Mouse (Mus musculus) cerebellum, postnatal 25 days (tissue): ENCODE results near the gene Pla2g2c.

Experiments
- DNase-seq, 2 experiments: peaks; one replicate each; pipeline ENCODE4 v3.0.0; 2021; ENCODE audit warnings: mixed read lengths in 2 of 2

Pla2g2c gene

DNA sequence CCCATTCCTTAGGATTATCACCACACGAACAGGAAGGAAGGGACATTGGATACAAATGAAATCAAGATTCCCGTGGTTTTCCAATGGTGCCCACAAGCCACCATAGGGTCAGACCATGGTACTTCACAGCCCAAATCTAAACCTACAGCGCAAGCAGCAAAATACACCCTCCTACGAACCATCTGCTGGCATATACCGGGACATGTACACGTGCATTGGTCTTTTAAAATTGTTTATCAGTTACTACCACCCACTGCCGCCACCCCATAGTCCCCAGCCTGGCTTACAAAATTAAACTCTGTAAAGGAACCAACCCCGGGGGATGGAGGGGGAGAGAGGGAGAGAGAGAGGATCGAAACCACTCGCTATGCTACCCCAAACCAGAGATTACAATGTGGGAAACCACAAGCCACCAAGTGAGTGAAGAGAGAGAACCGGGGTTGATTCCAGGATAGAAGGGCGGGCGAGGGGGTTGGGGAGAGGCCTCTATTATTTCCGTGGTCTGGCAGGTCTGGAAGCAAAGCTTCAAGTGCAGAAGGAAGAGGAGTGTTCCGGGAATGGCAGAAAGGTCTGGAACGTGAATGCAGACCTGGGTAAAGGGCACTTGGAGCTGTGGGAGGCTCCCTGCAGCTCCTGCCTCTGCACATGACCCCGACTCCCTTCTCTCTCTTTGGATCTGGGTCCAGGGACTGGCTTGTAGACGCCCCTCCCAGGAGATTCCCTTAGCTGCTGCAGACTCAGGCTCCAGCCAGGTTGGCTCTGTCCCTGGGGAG is at the start of gene Pla2g2c:
Gene Pla2g2c, plus strand, starts transcription at position 439 of the 773 bp plus-strand sequence.
- DNase-seq: no peak

DNA sequence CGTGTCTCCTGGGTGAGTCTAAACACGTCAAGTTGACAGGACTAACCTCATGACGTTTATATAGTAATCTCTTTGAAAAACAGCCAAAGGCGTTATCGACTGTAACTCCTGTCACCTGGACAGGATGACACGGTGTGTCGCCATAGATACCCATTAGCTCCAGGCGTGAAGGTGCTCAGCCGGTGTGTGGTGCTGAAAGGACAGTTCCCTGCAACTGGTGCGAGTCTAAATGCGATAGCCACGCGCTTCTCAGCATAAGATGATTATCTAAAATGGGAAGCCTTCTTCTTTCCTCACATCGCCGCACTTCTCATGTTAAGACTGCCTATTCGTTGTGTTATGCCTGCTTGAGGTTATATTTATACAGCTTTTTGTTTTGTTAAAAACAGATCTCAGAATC is 48.1 kb upstream of the Pla2g2c start:
- no peak for DNase-seq

DNA sequence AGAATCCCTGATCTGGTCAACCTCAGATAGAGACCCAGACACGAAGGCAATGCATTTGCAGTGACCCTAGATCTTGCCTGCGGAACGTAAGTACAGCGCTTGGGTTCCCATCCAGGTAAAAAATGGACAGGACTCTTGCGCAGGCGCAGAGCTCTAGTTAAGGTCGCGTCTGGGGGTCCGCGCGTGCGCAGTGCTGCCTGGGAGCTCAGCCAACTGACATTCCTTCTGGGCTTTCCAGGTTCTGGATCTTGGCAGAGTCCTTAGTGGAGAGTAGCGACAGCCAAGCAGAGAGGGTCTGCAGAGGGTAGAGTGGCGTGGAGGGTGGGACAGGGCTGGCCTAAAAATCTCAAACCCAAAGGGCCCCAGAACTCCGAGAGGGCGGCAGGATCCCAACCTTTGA is 47.0 kb upstream of the Pla2g2c start:
- peak; percentile 90 to 93 for DNase-seq

DNA sequence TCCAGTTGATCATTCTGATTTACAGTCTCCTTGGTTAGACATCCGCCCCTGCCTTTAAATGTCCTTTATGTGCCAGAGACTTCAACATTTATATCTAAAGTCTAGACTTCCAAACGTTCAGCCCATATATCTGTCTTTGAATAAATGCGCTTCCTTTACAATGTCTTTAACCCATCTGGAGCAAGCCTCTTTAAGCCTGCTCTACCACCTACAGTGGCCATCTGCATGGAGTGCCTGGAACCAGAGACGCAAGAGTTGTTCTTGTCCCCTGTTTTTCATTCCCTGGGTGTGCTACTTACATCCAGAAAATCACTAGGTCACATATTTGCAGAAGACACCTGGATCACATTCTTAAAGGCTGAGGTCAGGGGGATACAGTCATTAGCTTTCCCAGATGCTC is 44.5 kb upstream of the Pla2g2c start:
- DNase-seq: no peak

DNA sequence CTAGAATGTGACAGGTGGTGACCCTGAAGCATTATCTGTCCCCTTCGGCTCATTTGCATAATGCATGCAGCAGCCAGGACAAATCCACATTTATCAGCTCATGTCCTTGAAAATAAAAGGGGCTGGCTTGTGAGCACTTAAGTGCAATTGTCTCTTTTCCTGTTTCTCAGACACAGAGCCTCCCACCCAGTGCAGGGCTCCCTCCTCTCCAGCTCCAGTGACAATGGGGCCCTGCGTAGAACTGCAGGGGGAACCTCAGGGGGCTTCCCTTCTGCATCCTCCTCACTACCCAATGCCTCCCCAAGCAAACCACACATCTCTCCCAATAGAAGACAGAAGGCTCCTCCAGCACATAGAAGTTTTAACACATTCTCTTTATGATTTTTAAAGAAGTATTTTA is 41.8 kb upstream of the Pla2g2c start:
- no peak for DNase-seq

DNA sequence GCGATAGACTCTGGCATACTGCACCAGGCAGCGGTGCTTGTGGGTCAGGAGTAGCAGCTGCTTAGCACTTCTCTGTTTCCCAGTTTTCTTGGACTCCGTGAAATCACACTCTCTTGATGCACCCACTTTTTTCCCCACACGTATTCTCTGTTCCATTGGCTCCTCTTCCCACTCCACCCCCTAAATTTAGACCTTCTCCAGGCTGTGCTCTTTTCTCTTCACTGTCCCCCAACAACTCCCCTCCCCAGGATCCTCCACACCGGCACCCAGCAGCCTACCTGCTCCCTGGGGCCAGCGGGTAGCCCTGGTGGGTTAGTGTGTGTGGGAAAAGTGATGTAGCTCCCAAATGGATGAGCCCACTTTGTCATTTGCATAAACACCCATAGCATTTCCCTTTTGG is 38.8 kb upstream of the Pla2g2c start:
- no peak for DNase-seq

DNA sequence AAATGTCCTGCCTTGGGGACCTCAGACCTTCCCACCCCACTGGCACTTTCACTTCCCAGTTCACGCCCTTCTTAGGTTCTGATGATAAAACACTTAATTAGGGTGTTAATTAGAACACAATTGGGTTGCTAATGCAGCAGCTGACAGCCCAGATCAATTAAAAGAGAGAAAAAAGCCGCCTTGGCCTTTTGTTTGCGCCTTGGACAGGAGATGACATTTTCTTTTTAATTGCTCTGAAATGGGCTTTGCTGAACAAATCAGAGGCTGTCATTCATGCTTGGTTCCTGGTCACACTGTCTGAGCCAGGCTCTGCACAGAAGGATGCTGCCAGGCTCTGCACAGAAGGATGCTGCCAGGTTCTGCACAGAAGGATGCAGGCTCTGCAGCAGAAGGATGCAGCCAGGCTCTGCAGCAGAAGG is 35.5 kb upstream of the Pla2g2c start:
- DNase-seq: no peak

DNA sequence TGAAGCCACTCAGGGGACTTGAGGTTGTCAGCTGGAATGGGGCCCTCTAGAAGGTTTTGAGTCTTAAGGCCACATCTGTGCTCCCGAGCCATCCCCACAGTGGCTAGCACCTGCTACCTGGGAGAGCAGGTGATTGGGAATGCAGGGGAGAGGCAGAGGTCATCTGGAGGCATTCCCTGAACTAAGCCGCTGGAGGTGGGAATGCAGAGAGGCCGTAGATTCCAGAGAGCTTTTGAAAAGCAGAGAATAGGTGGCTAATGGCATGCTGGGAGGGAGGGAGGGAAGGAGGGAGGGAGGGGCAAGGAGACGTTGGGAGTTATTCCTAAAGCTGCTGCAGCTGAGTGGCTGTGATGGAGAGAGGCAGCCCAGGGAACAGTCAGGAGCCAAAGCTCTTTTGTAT is 34.0 kb upstream of the Pla2g2c start:
- no peak for DNase-seq

DNA sequence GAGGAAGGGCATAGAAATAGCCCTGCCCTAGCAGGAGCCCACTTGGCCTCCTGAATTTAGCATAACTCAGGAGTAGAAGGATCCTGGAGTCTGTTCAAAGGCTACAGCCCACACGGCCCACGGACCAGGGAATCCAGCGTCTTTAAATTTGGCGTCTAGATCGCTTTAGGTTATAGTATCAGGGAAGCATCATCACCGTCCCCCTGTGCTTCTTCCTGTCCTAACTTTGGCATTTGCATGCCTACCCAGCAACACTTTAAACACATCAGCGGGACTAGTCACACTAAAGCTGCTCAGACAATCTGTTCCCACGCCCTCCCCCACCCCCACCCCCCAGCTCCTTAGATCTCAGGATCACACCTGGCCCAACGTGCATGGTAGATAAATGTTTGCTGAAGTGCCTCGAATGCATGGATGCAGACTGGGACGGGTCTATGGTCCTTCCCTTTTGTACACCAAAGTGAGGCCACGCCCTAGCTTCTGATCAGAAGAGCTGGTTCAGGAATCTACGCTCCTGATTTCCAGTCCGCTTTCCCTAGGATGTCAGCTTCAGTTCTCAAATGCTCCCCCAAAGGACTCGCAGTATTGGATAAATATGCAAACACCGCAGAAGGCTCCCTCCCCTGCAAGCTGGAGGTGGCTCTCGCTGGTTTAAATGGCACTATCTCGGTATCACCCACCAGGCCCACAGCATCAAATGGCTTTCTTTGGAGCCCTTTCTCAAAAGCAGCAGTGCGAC is 33.0 kb upstream of the Pla2g2c start:
- DNase-seq: no peak

DNA sequence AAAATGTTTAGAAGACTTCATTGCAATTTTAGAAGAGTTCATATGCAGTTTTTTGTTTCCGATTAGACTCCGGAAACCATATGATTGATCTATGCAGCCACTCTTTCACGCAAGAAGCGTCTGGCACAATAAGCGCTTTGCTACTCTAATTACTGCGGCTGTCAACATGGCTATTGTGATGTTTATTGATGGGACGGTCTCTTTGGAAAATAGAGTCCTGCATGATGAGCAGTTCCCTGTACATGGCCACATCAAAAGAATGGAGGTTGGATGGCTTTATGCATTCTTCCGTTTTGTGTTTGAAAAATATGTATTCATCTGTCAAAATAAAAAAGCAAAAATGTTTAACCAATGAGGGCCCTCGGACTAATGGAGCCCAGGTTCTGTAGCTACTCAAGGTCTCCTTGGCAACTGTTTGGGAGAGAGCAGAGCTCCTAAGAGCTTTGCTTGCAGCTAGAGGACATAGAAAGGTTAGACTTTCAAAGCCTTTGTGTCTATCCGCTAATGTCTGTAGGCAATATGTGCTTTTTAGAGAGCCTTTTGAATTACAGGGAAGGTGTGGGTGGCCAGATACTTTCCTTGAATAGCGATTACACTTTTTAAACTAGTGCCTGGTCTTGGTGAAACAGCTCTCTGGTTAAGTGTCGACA is 31.4 kb upstream of the Pla2g2c start:
- no peak for DNase-seq

DNA sequence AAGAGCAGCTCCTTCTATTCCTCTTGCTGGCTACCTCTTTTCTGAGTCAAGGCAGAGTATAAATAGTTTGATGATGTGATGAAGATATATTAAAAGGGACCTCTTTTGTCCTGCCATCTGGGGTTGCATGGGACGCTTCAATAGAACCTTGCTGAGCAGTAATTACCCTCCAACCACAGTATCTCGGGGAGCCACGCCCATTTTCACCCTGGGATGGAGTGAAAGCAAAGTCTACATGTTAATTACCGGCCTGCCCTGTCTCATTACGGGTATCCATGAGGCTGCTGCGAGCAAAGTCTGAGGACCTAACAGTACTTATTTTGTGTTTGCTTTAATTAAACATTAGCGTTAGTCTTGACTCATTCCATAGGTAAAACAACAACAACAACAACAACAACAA is 27.9 kb upstream of the Pla2g2c start:
- DNase-seq: no peak

DNA sequence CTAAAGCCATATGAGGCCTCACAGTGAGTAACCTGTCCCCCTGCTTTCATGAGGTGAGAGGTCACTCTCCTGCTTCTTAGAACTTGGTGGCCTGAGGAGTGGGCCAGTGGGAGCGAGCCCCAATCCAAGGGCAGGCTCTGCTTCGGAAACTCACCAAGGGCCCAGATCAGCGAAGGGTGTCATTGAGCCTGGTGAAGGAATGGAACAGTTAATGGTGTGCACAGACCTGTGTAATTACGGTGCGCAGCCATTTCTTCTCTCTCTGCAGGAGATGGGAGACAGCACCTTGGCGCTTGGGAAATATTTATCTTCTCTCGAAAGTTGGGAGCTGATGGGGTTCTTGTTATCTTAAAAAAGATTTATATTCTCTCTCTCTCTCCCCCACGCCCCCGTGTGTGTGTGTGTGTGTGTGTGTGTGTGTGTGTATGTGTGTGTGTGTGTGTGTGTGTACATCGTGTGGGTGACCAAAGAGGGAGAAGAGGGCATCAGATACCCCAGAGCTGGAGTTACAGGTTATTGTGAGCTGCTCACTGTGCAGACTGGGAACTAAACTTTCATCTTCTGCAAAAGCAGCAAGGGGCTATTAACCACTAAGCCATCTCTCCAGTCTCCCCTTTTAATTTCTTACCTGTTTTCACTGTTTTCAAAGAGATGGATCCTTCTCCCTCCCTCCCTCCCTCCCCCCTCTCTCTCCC is 27.3 kb upstream of the Pla2g2c start:
- DNase-seq: no peak

DNA sequence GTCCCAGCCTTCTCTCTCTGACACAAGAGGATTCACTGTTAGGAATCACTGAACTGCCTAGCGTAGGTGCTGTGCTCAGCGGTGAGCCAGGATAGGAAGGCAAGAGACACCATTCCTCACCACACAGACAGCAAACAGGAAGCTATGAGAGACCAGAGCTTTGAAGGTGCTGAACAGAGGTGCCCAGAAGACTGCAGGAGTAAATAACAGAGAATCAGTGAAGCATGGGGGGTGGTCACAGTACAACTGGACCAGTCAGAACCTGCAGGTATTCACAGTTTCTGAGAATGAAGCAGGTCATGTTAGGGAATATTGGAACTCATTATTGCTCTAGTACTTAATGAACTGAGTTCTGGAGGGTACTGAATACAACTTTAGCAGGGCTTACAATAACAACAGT is 26.3 kb upstream of the Pla2g2c start:
- no peak for DNase-seq

DNA sequence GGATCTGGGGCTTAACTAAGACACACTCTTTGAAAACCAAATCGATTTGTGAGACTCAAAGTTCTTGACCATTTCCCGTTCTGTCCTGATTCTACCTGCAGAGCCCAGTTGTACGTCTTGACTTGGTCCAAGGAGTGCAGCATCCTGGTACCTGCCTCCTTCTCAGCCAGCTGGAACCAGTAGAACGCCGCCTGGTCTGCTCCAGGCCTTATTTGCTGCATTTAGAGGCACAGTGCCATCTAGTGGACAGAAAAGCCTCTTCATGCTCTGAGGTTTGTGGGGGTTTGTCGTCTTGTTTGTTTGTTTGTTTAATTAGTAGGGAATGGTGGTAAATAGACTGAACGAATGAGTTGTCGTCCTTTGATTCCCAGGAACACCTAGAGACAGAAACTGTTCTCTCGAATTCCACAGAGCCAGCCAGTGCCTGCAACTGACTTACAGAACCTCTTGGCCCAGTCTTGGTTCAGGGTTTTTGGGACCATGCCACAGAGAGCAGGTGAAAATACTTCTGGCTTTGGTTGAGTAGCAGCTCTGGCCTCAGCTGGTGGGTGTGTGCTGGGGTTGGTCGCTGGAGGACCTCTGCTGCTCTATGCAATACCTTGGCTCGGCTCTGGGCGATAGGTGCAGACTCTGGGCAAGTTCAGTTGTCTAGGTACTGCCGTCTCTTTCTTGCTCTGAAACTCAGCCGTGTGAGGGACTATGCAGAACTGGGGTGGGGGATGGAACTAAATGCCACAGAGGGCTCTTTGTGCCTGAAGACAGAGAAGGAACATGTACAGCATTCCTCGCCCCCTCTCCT is 24.2 kb upstream of the Pla2g2c start:
- DNase-seq: peak; percentile 65 to 80

DNA sequence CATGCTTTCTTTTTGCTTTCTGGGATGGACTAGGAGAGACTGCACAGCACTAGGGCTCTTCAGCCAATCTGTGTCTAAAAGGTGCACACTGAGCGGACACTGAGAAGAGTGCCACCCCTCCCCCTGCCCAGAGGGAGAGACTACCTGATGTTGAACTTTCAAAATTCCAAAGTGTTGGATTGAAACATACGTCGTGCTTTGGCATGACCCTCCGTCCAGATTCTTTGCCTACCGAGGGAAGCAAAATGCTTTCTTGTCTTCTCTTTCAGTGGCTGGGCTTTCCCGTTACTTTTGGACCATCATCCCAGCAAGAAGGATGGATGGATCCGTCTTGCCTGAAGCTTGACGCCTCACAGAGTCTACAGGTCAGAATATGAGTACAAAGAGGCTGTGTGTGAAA is 23.5 kb upstream of the Pla2g2c start:
- DNase-seq: no peak

DNA sequence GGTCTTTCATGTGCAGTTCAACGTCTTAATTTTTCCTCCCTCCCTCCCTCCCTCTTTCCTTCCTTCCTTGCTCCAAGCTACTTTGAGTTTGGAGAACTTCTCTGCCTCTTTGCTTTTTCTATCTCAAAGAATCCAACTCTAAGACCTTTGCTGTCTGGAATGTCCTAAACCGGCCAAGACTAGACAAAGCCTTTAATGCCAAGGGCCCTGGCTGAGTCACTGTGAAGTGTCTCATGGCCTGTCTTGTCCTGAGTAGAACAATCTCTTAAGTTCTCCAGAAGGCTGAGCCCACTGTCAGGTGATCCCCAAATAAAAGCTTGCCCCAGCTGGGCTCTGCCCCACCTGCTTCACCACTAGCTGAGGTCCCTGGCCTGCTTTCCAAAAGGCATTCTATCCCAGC is 22.6 kb upstream of the Pla2g2c start:
- DNase-seq: no peak

DNA sequence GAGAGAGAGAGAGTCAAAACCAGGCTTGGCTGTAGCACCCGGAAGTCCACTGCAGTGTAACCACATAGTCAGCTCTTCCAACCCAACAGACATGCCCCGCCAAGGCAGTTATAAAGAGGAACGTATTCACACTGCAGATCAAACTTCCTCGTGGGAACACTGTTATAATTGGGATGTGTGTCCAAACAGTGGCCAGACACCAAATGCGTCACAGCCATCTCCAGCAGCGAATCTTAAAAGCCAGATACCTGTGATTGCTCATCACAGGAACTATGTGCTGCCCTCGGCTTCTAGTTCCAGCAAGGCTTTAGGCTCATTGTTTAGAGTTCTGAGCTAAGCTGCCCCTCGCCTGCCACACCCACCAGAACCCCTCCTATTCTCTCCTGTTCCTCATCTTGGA is 22.1 kb upstream of the Pla2g2c start:
- DNase-seq: no peak

DNA sequence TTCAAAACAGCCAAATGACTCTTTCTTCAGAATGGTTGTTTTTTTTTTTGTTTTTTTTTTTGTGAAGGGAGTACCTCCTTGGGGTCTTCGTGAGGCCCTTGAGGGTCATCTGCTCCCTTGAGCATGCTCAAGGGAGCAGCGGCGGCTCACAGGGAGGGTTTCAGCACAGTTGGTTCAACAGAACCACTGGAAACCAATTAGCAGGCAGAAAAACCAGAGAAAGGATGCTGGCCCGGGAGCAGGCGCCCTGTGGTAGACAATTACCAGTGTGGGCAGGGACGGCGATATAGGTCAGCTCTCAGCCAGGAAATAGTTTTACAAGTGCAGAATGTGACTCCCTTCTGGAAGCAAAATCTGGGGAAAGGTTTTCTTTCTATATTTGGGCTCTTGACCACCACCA is 21.0 kb upstream of the Pla2g2c start:
- DNase-seq: peak in 1 of 2 experiments; percentile 40

DNA sequence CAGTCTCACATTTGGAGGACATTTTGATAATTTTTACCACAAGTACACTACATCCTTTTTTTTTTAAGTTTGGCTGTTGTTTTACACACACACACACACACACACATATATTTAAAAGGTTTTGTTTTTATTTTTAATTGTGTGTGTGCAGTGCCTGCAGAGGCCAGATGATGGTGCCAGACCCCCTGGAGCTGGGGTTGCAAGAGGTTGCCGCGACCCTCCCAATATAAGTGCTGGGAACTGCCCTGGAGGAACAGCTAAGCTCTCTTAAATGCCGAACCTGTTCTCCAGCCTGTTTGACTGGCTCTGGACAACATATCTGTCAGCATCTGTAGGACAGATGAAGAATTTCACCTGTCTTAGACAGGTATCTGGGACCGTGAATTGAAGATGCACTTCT is 20.4 kb upstream of the Pla2g2c start:
- no peak for DNase-seq

DNA sequence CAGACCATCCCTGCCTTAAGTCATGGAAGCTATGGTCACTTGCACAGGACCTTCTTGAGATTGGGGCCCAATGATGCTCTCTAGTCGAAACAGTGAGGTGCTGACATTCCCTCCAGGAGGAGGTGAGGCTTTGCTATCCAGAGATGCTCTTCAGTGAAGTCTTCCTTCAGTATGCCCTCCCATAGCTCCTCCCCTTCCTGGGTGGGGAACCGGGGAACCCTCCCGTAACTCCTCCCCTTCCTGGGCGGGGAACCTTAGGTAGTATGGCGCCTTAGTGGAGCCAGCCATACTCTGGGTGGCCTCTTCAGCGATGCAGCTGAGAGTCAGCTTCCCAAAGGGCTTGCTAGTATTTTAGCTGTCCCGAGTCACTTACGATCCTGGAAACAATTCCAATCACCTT is 18.0 kb upstream of the Pla2g2c start:
- no peak for DNase-seq

DNA sequence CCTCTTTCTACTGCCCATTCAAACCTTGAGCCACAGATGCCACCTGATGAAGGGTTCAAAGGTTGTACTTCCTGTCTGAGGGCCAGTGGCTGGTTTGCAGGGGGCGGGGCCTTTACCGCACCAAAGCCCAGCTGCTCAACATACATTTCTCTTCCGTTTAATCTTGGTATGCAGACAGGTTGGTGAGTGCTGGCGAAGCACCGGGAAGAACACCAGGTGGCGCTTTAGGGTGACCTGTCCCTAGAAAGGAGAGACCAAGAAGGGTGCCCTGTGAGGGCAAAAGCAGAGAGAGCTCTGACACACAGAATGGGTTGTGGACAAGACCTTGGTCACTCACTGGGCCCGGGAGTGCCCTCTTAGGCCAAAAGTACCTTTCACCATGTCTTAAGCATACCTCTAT is 16.0 kb upstream of the Pla2g2c start:
- peak; percentile 83 to 89 for DNase-seq

DNA sequence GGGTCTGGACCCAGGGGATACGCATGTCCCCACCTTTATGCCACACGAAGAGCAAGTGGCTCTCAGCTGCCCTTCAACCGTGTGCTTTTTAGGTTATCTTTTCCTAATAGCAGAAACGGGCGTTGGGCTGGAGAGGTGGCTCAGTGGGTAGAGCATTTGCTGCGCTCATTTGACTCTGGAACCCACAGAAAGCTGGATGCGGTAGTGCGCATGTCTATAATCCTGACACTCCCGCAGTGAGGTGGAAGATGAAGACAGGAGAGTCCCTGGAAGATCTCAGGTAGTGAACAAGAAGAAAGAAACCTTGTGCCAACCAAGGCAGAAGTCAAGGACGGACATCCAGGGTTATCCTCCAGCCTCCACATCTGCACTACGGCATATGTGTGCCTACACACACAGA is 15.3 kb upstream of the Pla2g2c start:
- DNase-seq: no peak

DNA sequence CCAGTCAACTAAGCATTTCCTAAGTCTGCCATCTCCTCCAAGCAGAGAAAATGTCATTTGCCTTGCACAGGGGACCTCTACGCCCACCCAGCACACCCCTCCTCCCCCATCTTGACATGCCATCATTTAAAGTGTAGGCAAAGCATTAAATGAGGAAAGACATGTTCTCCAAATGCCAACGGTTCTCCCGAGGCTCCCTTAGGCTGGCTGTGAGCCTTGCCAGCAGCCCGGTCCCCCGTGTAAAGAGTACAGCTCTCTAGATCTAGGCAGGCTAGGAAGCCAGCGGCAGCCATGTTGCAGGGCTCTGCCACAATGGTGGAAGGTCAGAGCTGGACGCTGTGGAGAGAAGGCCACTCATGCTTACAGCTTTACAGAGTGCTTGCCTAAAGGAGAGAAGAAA is 14.6 kb upstream of the Pla2g2c start:
- peak; percentile 65 to 66 for DNase-seq
